Mouse (Mus musculus) spleen, adult 12 weeks (tissue): ENCODE measurements around the gene Fam118a.

Experiments used
- DNase-seq: peaks from one replicate; pipeline ENCODE4 v3.0.0; 2022; ENCODE audit warnings: low spot score

The Fam118a gene

DNA sequence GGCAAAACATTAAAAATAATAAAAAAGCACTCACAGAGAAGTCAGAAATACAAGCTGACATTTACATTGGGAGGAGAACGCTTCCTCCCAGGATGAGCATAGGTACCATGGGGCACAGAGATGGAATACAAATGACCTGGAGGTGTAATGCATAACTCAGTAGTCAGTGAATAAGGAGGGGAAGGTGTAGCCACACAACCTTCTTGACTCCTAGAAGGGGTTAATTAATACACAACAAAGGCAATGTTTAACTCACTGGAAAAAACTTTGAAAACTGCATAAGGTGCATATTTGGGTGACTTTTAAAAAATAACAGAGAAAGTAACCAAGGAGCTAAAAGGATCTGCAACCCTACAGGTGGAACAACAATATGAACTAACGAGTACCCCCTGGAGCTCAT lies 43.9 kb downstream of the Fam118a start:
- no peak for DNase-seq

DNA sequence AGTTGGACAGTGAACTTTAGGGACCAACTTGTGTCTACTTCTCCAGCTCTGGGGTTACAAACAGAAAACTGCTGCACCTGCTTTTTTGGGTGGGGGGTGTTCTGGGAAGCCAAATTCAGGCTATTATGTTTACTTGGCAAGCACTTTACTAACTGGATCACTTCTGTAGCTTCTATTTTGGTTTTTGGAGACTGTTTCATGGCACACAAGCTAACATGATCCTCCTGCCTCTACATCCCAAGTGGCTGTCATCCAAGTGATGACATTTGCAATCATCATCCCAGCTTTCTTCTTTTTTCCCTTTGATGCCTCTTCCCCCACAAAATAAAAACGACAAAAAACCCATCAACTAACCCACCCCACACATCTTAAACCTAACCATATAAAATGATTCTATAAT lies 56.9 kb downstream of the Fam118a start:
- DNase-seq: no peak
